Mouse (Mus musculus) neural tube, embryonic 13.5 days (tissue): ENCODE measurements around the gene Vps26b. TPM values are rescaled to one million over a fixed set of nuclear protein-coding genes. Genes with fewer than 3 reads are reported as not detected.

Experiments used
- ATAC-seq: fragments of 200-750 bp; cut with Nextera tagmentation; 2 replicates; pipeline ENCODE4 v1.8.0; 2017; ENCODE audit warnings: low read depth, mild to moderate bottlenecking, moderate TSS enrichment, moderate library complexity
- H3K27ac ChIP-seq: fragments of 300-500 bp; sonication (generic); replicated peaks from 2 replicates; pipeline ENCODE4 v1.5.1; 2015; ENCODE audit warnings: moderate library complexity, mild to moderate bottlenecking, inconsistent platforms
- H3K27me3 ChIP-seq: fragments of 300-500 bp; sonication (generic); 2 replicates; pipeline ENCODE4 v1.6.1; 2015; ENCODE audit warnings: mild to moderate bottlenecking, inconsistent platforms
- H3K36me3 ChIP-seq: fragments of 300-500 bp; sonication (generic); 2 replicates; pipeline ENCODE4 v1.6.1; 2015; ENCODE audit warnings: mild to moderate bottlenecking, inconsistent platforms
- H3K4me1 ChIP-seq: fragments of 300-500 bp; sonication (generic); replicated peaks from 2 replicates; pipeline ENCODE4 v1.6.1; 2015; ENCODE audit warnings: inconsistent platforms
- H3K4me2 ChIP-seq: fragments of 300-500 bp; sonication (generic); 2 replicates; pipeline ENCODE4 v1.6.1; 2015; ENCODE audit warnings: inconsistent platforms, mild to moderate bottlenecking, moderate library complexity
- H3K4me3 ChIP-seq: fragments of 300-500 bp; sonication (generic); 2 replicates; pipeline ENCODE4 v1.5.1; 2015; ENCODE audit warnings: mild to moderate bottlenecking, inconsistent platforms
- H3K9ac ChIP-seq: fragments of 300-500 bp; sonication (generic); 2 replicates; pipeline ENCODE4 v1.6.1; 2015; ENCODE audit warnings: moderate library complexity, mild to moderate bottlenecking, inconsistent platforms
- H3K9me3 ChIP-seq: fragments of 300-500 bp; sonication (generic); 2 replicates; pipeline ENCODE4 v1.6.1; 2016; ENCODE audit warnings: inconsistent platforms
- WGBS: fragments of 180-500 bp; shearing (Covaris S2); methylation state at CpG from one replicate; pipeline ENCODE4 v1.1.7; 2015; 5-methylcytosine and 5-hydroxymethylcytosine counted together
- polyA plus RNA-seq: library from polyadenylated mRNA; unstranded; fragments of >200 nt; fragmentation: Nextera tagmentation; extraction: Ambion mirVana; gene quantifications from 2 replicates; pipeline ENCODE4 v1.2.1, GENCODE M21; 2015

Vps26b gene
- polyA plus RNA-seq, 1 experiment from 2014 or later: 73.1 TPM

GRCm38 (mm10) chr9:26985668-26986277 is 44.1 kb downstream of the Vps26b start:
- H3K4me3 ChIP-seq: no peak overlapping the region
- no peaks in the 10 kb centered on the region for H3K4me1 ChIP-seq
- 100% methylated on average over 6 of the region's 6 CpGs for WGBS
- H3K27me3 ChIP-seq: no peaks in the 10 kb centered on the region
- H3K9me3 ChIP-seq: no peaks in the 10 kb centered on the region
- H3K4me2 ChIP-seq: no peak overlapping the region
- peaks cover 60% of the 10 kb centered on the region for H3K36me3 ChIP-seq
- no peak overlapping the region for H3K9ac ChIP-seq
- no peak for ATAC-seq
- H3K27ac ChIP-seq: no peak overlapping the region

GRCm38 (mm10) chr9:26985090-26985613 is 44.7 kb downstream of the Vps26b start:
- ATAC-seq: no peak
- Histone ChIP-seq H3K36me3 (peaks cover 59% of the 10 kb centered on the region), H3K9ac (no peak overlapping the region), H3K4me1 (no peaks in the 10 kb centered on the region), H3K4me3 (no peak overlapping the region), H3K4me2 (no peak overlapping the region), H3K9me3 (no peaks in the 10 kb centered on the region), H3K27ac (no peak overlapping the region), H3K27me3 (no peaks in the 10 kb centered on the region)
- 89% methylated on average over 2 of the region's 2 CpGs for WGBS

GRCm38 (mm10) chr9:26978776-26979175 is 51.1 kb downstream of the Vps26b start:
- no peaks in the 10 kb centered on the region for H3K9me3 ChIP-seq
- no peaks in the 10 kb centered on the region for H3K4me1 ChIP-seq
- no peaks in the 10 kb centered on the region for H3K27me3 ChIP-seq
- H3K27ac ChIP-seq: no peak overlapping the region
- H3K4me2 ChIP-seq: no peak overlapping the region
- ATAC-seq: no peak
- WGBS: 90% methylated on average over 3 of the region's 3 CpGs
- no peak overlapping the region for H3K9ac ChIP-seq
- no peak overlapping the region for H3K4me3 ChIP-seq
- H3K36me3 ChIP-seq: peaks cover 65% of the 10 kb centered on the region

GRCm38 (mm10) chr9:26977754-26978153 is 52.1 kb downstream of the Vps26b start:
- no peak for ATAC-seq

More at GRCm38 (mm10) chr9:26977754-26978153, 52.1 kb downstream of the Vps26b start:
- Histone ChIP-seq H3K9ac (no peak overlapping the region), H3K4me3 (no peak overlapping the region), H3K27me3 (no peaks in the 10 kb centered on the region), H3K9me3 (no peaks in the 10 kb centered on the region), H3K4me1 (no peaks in the 10 kb centered on the region), H3K27ac (no peak overlapping the region), H3K36me3 (peaks cover 68% of the 10 kb centered on the region), H3K4me2 (no peak overlapping the region)
- WGBS: 90% methylated on average over 9 of the region's 9 CpGs

Other genes with a start within 250 kb of the Vps26b start
- 1.7 and 1.8 TPM in 2 replicates for gene Glb1l2, start 223.6 kb downstream of the Vps26b start, polyA plus RNA-seq
- not detected in 2 replicates for gene Glb1l3, start 169.2 kb downstream of the Vps26b start, polyA plus RNA-seq
- not detected in 2 replicates for gene Gm1110, start 107.0 kb downstream of the Vps26b start, polyA plus RNA-seq
- 30.7 and 34.2 TPM in 2 replicates for gene Acad8, start 30.5 kb downstream of the Vps26b start, polyA plus RNA-seq
- gene Thyn1, start 30.4 kb downstream of the Vps26b start, polyA plus RNA-seq: 130 and 136 TPM in 2 replicates
- gene Ncapd3, start 110 bp upstream of the Vps26b start, polyA plus RNA-seq: 13.6 and 15.1 TPM in 2 replicates
- 68.9 and 80.3 TPM in 2 replicates for gene Jam3, start 125.4 kb upstream of the Vps26b start, polyA plus RNA-seq